Mouse (Mus musculus) hindbrain, embryonic 13.5 days (tissue): ENCODE measurements around the gene B3gat2. TPM values are rescaled to one million over a fixed set of nuclear protein-coding genes. Genes with fewer than 3 reads are reported as not detected.

ENCODE experiments used
- ATAC-seq: fragments of 200-750 bp; cut with Nextera tagmentation; 2 replicates; pipeline ENCODE4 v1.8.0; 2017; ENCODE audit warnings: moderate TSS enrichment; ENCODE audit not compliant: low FRiP score
- H3K27ac ChIP-seq: fragments of 300-500 bp; sonication (generic); 2 replicates; pipeline ENCODE4 v1.5.1; 2015; ENCODE audit warnings: inconsistent platforms, mild to moderate bottlenecking, moderate library complexity
- H3K27me3 ChIP-seq: fragments of 300-500 bp; sonication (generic); 2 replicates; pipeline ENCODE4 v1.6.1; 2015; ENCODE audit warnings: mild to moderate bottlenecking, inconsistent platforms
- H3K36me3 ChIP-seq: fragments of 300-500 bp; sonication (generic); 2 replicates; pipeline ENCODE4 v1.6.1; 2015; ENCODE audit warnings: mild to moderate bottlenecking, inconsistent platforms
- H3K4me1 ChIP-seq: fragments of 300-500 bp; sonication (generic); replicated peaks from 2 replicates; pipeline ENCODE4 v1.6.1; 2015; ENCODE audit warnings: inconsistent platforms
- H3K4me2 ChIP-seq: fragments of 300-500 bp; sonication (generic); 2 replicates; pipeline ENCODE4 v1.6.1; 2015; ENCODE audit warnings: inconsistent platforms, mild to moderate bottlenecking, moderate library complexity
- H3K4me3 ChIP-seq: fragments of 300-500 bp; sonication (generic); 2 replicates; pipeline ENCODE4 v1.5.1; 2015; ENCODE audit warnings: mild to moderate bottlenecking, inconsistent platforms
- H3K9ac ChIP-seq: fragments of 300-500 bp; sonication (generic); 2 replicates; pipeline ENCODE4 v1.6.1; 2015; ENCODE audit warnings: mild to moderate bottlenecking, inconsistent platforms
- H3K9me3 ChIP-seq: fragments of 300-500 bp; sonication (generic); 2 replicates; pipeline ENCODE4 v1.6.1; 2016; ENCODE audit warnings: inconsistent platforms
- WGBS: fragments of 180-500 bp; shearing (Covaris S2); methylation state at CpG from one replicate; pipeline ENCODE4 v1.1.7; 2015; 5-methylcytosine and 5-hydroxymethylcytosine counted together
- polyA plus RNA-seq: library from polyadenylated mRNA; unstranded; fragments of >200 nt; fragmentation: Nextera tagmentation; extraction: Ambion mirVana; gene quantifications from 2 replicates; pipeline ENCODE4 v1.2.1, GENCODE M21; 2015

Gene B3gat2
- polyA plus RNA-seq, 1 experiment from 2014 or later, result 16.0 TPM

- Histone ChIP-seq H3K4me1 (no peaks in the 10 kb centered on the region; the same call in 1 of the 2 replicates), H3K36me3 (no peaks in the 10 kb centered on the region), H3K4me3 (no peak overlapping the region), H3K9me3 (no peaks in the 10 kb centered on the region), H3K4me2 (no peak overlapping the region), H3K27ac (no peak overlapping the region), H3K27me3 (no peaks in the 10 kb centered on the region), H3K9ac (no peak overlapping the region)
- 51% methylated on average over 1 of the region's 1 CpGs for WGBS
- no peak for ATAC-seq
These were observed 130.5 kb downstream of the B3gat2 start for GRCm38 (mm10) chr1:23892072-23892471.

Other genes with a start within 250 kb of the B3gat2 start
- 75.1 and 77.3 TPM in 2 replicates for gene Smap1, start 160.6 kb downstream of the B3gat2 start, polyA plus RNA-seq
- 105 and 109 TPM in 2 replicates for gene Sdhaf4, start 243.9 kb downstream of the B3gat2 start, polyA plus RNA-seq